Mouse (Mus musculus) heart, adult 8-10 months (tissue): ENCODE data around the gene Hrnr. TPM values are rescaled to one million over a fixed set of nuclear protein-coding genes. Genes with fewer than 3 reads are reported as not detected.

Experiments
- total RNA-seq, 4 experiments: library from RNA; stranded (reverse); gene quantifications; 2 replicates each; pipeline ENCODE4 v1.2.4; 2022

Gene Hrnr
- total RNA-seq, 4 experiments from 2014 or later: not detected

Other genes starting within 250 kb of the Hrnr start
- gene Crnn, start 175.0 kb upstream of the Hrnr start, total RNA-seq: not detected
- gene Flg2, start 122.5 kb upstream of the Hrnr start, total RNA-seq: not detected
- not detected for gene Flg, start 46.2 kb upstream of the Hrnr start, total RNA-seq
- gene Rptn, start 74.0 kb downstream of the Hrnr start, total RNA-seq: not detected
- under 1 TPM; 0.08 to 0.22 (median 0.14) TPM for gene Tchh, start 122.6 kb downstream of the Hrnr start, total RNA-seq
- not detected for gene Tchhl1, start 149.0 kb downstream of the Hrnr start, total RNA-seq
- gene S100a11, start 200.7 kb downstream of the Hrnr start, total RNA-seq: 10 to 100 TPM; 59.3 to 66.7 (median 61.4) TPM
- 10 to 100 TPM; 50.9 to 79.4 (median 56.8) TPM for gene S100a10, start 235.3 kb downstream of the Hrnr start, total RNA-seq